Mouse (Mus musculus): ENCODE measurements around the gene Mmp24. TPM values are rescaled to one million over a fixed set of nuclear protein-coding genes. Genes with fewer than 3 reads are reported as not detected.

The Mmp24 gene
- polyA plus RNA-seq, 1 experiment: 0.14 TPM

- Histone ChIP-seq H3K4me3 (ENCODE audit: insufficient read depth, low read depth, low read length) (no peak overlapping the region), H3K4me1 (ENCODE audit: control insufficient read depth, insufficient read depth, low read length) (no peaks in the 10 kb centered on the region), H3K27ac (ENCODE audit: insufficient read depth, low read depth, low read length) (no peak overlapping the region), H3K27me3 (replicated peaks; ENCODE audit: control insufficient read depth, insufficient read depth, low read length) (no peaks in the 10 kb centered on the region), H3K36me3 (ENCODE audit: control insufficient read depth, insufficient read depth, low read length) (no peaks in the 10 kb centered on the region)
- no peak for TF ChIP-seq POLR2A (IDR thresholded peaks at IDR 0.05; ENCODE audit: low read depth, low read length)
- no peak for TF ChIP-seq CTCF (conservative IDR thresholded peaks at IDR 0.05; ENCODE audit: insufficient read depth, insufficient read length, low read depth, low read length)
- DNase-seq: no peak
- 70% methylated on average over 5 of the region's 5 CpGs for WGBS
Measured at GRCm38 (mm10) chr2:155786905-155787304, 11.8 kb downstream of the Mmp24 start.

DNA sequence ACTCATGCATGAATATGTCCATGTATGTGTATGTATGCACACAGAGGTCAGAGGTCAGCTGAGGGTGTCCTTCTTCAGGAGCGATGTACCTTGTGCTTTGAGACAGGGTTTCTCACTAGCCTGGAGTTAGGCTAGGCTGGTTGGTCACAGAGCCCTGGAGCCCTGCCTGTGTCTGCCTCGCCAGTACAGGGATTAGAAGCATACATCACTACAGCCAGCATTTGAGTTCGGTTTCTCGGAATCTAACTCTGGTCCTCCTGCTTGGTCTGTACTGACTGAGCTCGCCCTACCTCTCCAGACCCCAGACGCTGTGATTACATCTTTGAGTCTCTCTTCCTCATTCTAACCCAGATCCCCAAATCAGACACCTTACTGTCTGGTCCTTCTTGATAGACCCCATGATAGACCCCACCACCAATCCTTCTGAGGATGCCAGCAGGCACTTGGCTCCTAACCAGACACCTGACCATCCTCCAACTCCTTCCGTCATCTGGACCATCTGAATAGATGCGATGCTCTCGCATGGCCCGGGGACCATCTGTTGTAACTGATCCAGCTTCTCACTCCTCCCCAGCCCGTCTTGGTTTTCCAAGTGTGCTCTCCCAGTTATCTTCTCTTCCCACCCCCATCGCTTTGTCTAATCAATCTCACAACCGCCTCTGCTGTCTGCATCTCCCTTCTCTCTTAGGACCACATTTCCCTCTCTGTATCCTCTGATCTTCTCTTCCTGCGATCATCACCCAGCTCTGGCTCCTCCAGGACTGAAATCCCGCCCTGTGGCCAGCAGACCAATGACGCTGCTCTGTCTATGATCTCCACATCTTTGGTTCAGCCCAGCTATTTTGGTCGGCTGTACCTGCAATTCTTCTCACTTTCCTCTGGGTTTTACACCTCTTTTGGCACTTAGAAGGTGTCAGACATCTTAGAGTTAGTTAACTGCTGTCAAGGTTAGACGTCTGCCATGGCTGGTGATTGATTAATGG is 13.1 kb downstream of the Mmp24 start:
- 51% methylated on average over 18 of the region's 18 CpGs for WGBS

GRCm38 (mm10) chr2:155792899-155793298 is 17.8 kb downstream of the Mmp24 start:
- TF ChIP-seq CTCF (conservative IDR thresholded peaks at IDR 0.05; ENCODE audit: insufficient read depth, insufficient read length, low read depth, low read length): no peak
- no peak for TF ChIP-seq POLR2A (IDR thresholded peaks at IDR 0.05; ENCODE audit: low read depth, low read length)
- no peaks in the 10 kb centered on the region for H3K4me1 ChIP-seq (ENCODE audit: control insufficient read depth, insufficient read depth, low read length)
- no peaks in the 10 kb centered on the region for H3K27me3 ChIP-seq (replicated peaks; ENCODE audit: control insufficient read depth, insufficient read depth, low read length)
- H3K4me3 ChIP-seq (ENCODE audit: insufficient read depth, low read depth, low read length): no peak overlapping the region
- H3K36me3 ChIP-seq (ENCODE audit: control insufficient read depth, insufficient read depth, low read length): no peaks in the 10 kb centered on the region
- H3K27ac ChIP-seq (ENCODE audit: insufficient read depth, low read depth, low read length): no peak overlapping the region
- no peak for DNase-seq
- 43% methylated on average over 12 of the region's 12 CpGs for WGBS

More for the DNA sequence above, 13.1 kb downstream of the Mmp24 start:
- no peak overlapping the region for H3K4me3 ChIP-seq (ENCODE audit: insufficient read depth, low read depth, low read length)
- H3K4me1 ChIP-seq (ENCODE audit: control insufficient read depth, insufficient read depth, low read length): no peaks in the 10 kb centered on the region
- no peak overlapping the region for H3K27ac ChIP-seq (ENCODE audit: insufficient read depth, low read depth, low read length)
- H3K27me3 ChIP-seq (replicated peaks; ENCODE audit: control insufficient read depth, insufficient read depth, low read length): no peaks in the 10 kb centered on the region
- H3K36me3 ChIP-seq (ENCODE audit: control insufficient read depth, insufficient read depth, low read length): no peaks in the 10 kb centered on the region
- no peak for DNase-seq
- TF ChIP-seq POLR2A (IDR thresholded peaks at IDR 0.05; ENCODE audit: low read depth, low read length) (no peak), CTCF (conservative IDR thresholded peaks at IDR 0.05; ENCODE audit: insufficient read depth, insufficient read length, low read depth, low read length) (no peak)

DNA sequence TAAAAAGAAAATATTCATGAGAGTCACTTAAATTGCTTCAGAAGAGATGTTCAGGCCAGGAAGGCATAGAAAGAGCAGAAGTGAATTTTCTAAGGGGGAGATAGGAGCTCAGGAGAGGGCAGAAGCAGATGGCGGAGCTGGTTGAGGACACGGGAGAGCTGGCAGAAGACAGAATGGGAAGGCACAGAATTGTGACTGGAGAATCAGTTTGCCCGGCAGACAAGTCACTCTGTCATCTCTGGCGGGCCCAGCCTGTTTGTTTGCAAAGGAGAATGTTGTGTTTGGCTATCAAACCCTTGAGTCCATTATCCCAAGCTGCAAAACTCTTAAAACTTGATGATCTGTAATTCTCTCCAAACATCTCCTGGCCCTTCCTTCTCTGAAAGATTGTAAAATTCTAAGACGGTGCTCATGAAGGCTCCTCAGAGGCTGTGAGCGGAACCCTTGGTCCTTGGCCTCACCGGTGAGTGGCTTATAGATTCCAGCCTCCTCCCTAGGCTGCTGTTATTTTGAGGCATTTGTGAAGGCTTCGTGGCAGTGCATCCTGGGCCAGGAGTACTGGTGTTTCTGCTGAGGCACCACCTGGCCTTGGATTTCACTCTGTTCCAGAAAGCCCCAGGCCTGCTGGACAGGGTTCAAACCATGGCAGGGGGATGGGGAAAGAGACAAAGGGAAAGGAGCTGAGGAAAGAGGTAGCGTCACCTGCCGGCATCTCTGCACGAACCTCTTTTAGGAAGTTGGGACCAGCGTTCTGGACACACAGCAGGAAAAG is 19.7 kb downstream of the Mmp24 start:
- H3K27me3 ChIP-seq (replicated peaks; ENCODE audit: control insufficient read depth, insufficient read depth, low read length): no peaks in the 10 kb centered on the region
- no peak overlapping the region for H3K27ac ChIP-seq (ENCODE audit: insufficient read depth, low read depth, low read length)
- WGBS: 87% methylated on average over 12 of the region's 12 CpGs
- no peak for DNase-seq
- no peak for TF ChIP-seq POLR2A (IDR thresholded peaks at IDR 0.05; ENCODE audit: low read depth, low read length)
- TF ChIP-seq CTCF (conservative IDR thresholded peaks at IDR 0.05; ENCODE audit: insufficient read depth, insufficient read length, low read depth, low read length): no peak
- H3K4me1 ChIP-seq (ENCODE audit: control insufficient read depth, insufficient read depth, low read length): no peaks in the 10 kb centered on the region
- H3K36me3 ChIP-seq (ENCODE audit: control insufficient read depth, insufficient read depth, low read length): no peaks in the 10 kb centered on the region
- no peak overlapping the region for H3K4me3 ChIP-seq (ENCODE audit: insufficient read depth, low read depth, low read length)

DNA sequence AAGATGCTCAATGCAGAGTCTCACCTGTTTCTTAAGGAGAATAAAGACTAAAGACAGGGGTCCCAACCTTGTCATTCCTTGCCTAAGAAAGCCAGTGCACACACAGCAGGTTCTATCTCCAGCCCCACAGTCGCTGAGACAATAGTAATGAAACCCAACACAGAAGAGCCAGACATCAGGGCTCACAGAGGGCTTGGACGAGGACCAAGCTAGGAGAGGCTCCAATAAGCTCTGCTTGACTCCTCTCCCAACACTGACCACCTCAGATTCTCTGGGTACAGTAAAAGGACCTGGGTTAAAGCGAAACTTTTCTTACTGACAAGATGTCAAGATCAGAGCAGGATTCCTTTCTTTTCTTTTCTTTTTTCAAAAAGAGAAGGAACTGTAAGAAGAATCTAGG is 23.5 kb downstream of the Mmp24 start:
- Histone ChIP-seq H3K36me3 (ENCODE audit: control insufficient read depth, insufficient read depth, low read length) (no peaks in the 10 kb centered on the region), H3K27ac (ENCODE audit: insufficient read depth, low read depth, low read length) (no peak overlapping the region), H3K27me3 (replicated peaks; ENCODE audit: control insufficient read depth, insufficient read depth, low read length) (no peaks in the 10 kb centered on the region), H3K4me1 (ENCODE audit: control insufficient read depth, insufficient read depth, low read length) (no peaks in the 10 kb centered on the region), H3K4me3 (ENCODE audit: insufficient read depth, low read depth, low read length) (no peak overlapping the region)
- 58% methylated on average over 3 of the region's 3 CpGs for WGBS
- TF ChIP-seq CTCF (conservative IDR thresholded peaks at IDR 0.05; ENCODE audit: insufficient read depth, insufficient read length, low read depth, low read length): no peak
- TF ChIP-seq POLR2A (IDR thresholded peaks at IDR 0.05; ENCODE audit: low read depth, low read length): no peak
- no peak for DNase-seq

GRCm38 (mm10) chr2:155802761-155803160 is 27.6 kb downstream of the Mmp24 start:
- no peaks in the 10 kb centered on the region for H3K36me3 ChIP-seq (ENCODE audit: control insufficient read depth, insufficient read depth, low read length)
- TF ChIP-seq CTCF (conservative IDR thresholded peaks at IDR 0.05; ENCODE audit: insufficient read depth, insufficient read length, low read depth, low read length) (peak; percentile 49), POLR2A (IDR thresholded peaks at IDR 0.05; ENCODE audit: low read depth, low read length) (no peak)
- 66% methylated on average over 3 of the region's 3 CpGs for WGBS
- no peaks in the 10 kb centered on the region for H3K27me3 ChIP-seq (replicated peaks; ENCODE audit: control insufficient read depth, insufficient read depth, low read length)
- H3K4me3 ChIP-seq (ENCODE audit: insufficient read depth, low read depth, low read length): no peak overlapping the region
- no peak overlapping the region for H3K27ac ChIP-seq (ENCODE audit: insufficient read depth, low read depth, low read length)
- peak; percentile 23 for DNase-seq
- H3K4me1 ChIP-seq (ENCODE audit: control insufficient read depth, insufficient read depth, low read length): peaks cover 4% of the 10 kb centered on the region; the same call in 1 of the 2 replicates

GRCm38 (mm10) chr2:155804053-155804452 is 28.9 kb downstream of the Mmp24 start:
- H3K27ac ChIP-seq (ENCODE audit: insufficient read depth, low read depth, low read length): no peak overlapping the region
- peaks cover 4% of the 10 kb centered on the region; the same call in 1 of the 2 replicates for H3K4me1 ChIP-seq (ENCODE audit: control insufficient read depth, insufficient read depth, low read length)
- H3K27me3 ChIP-seq (replicated peaks; ENCODE audit: control insufficient read depth, insufficient read depth, low read length): no peaks in the 10 kb centered on the region
- H3K4me3 ChIP-seq (ENCODE audit: insufficient read depth, low read depth, low read length): no peak overlapping the region
- H3K36me3 ChIP-seq (ENCODE audit: control insufficient read depth, insufficient read depth, low read length): no peaks in the 10 kb centered on the region
- WGBS: 71% methylated on average over 5 of the region's 5 CpGs
- TF ChIP-seq CTCF (conservative IDR thresholded peaks at IDR 0.05; ENCODE audit: insufficient read depth, insufficient read length, low read depth, low read length) (no peak), POLR2A (IDR thresholded peaks at IDR 0.05; ENCODE audit: low read depth, low read length) (no peak)
- DNase-seq: no peak
